Mouse (Mus musculus) ES-Bruce4 (cell line): ENCODE measurements around the gene Mylk. TPM values are rescaled to one million over a fixed set of nuclear protein-coding genes. Genes with fewer than 3 reads are reported as not detected.
"Not testable (repeated sequence)": the region's sequence is repeated elsewhere in the genome, so short reads cannot be mapped to it uniquely, and the experiment has no call there.

Source experiments
- H3K27ac ChIP-seq: 2 replicates; pipeline ENCODE4 v1.5.1; 2012; ENCODE audit warnings: low read length, inconsistent platforms; ENCODE audit not compliant: insufficient read depth
- H3K27me3 ChIP-seq: 2 replicates; pipeline ENCODE4 v1.6.1; 2012; ENCODE audit warnings: mild to moderate bottlenecking, low read length, inconsistent platforms; ENCODE audit not compliant: control insufficient read depth, poor library complexity, insufficient read depth, severe bottlenecking
- H3K36me3 ChIP-seq: 2 replicates; pipeline ENCODE4 v1.6.1; 2012; ENCODE audit warnings: inconsistent platforms, mild to moderate bottlenecking, low read length, moderate library complexity; ENCODE audit not compliant: control insufficient read depth, poor library complexity, insufficient read depth, severe bottlenecking
- H3K4me1 ChIP-seq: one replicate; pipeline ENCODE4 v1.8.1; 2011; ENCODE audit warnings: low read length; ENCODE audit not compliant: control insufficient read depth, insufficient read depth
- H3K4me3 ChIP-seq: 2 replicates; pipeline ENCODE4 v1.5.1; 2011; ENCODE audit warnings: low read depth, mild to moderate bottlenecking, low read length
- H3K9ac ChIP-seq: 2 replicates; pipeline ENCODE4 v1.6.1; 2012; ENCODE audit warnings: low read depth, mild to moderate bottlenecking, inconsistent platforms; ENCODE audit not compliant: poor library complexity, severe bottlenecking
- H3K9me3 ChIP-seq: replicated peaks from 2 replicates; pipeline ENCODE4 v1.6.1; 2012; ENCODE audit warnings: mild to moderate bottlenecking, low read length, inconsistent platforms; ENCODE audit not compliant: control insufficient read depth, poor library complexity, insufficient read depth, severe bottlenecking
- CTCF ChIP-seq: IDR thresholded peaks from one replicate; pipeline ENCODE4 v1.8.1; 2011; ENCODE audit warnings: low read depth, low read length
- EP300 ChIP-seq: IDR thresholded peaks from 2 replicates; pipeline ENCODE4 v1.6.1; 2011; ENCODE audit warnings: low read depth, low read length; ENCODE audit not compliant: insufficient read depth
- POLR2A ChIP-seq: IDR thresholded peaks from one replicate; pipeline ENCODE4 v1.8.1; 2011; ENCODE audit warnings: low read length; ENCODE audit not compliant: insufficient read depth
- polyA plus RNA-seq: library from polyadenylated mRNA; stranded (reverse); fragments of >200 nt; gene quantifications from 2 replicates; pipeline ENCODE4 v1.2.4, GENCODE M21; 2011; ENCODE audit warnings: low read depth; ENCODE audit not compliant: missing spikeins, insufficient read depth, insufficient read length

Gene Mylk
- polyA plus RNA-seq, 1 experiment, result 1.4 TPM

DNA sequence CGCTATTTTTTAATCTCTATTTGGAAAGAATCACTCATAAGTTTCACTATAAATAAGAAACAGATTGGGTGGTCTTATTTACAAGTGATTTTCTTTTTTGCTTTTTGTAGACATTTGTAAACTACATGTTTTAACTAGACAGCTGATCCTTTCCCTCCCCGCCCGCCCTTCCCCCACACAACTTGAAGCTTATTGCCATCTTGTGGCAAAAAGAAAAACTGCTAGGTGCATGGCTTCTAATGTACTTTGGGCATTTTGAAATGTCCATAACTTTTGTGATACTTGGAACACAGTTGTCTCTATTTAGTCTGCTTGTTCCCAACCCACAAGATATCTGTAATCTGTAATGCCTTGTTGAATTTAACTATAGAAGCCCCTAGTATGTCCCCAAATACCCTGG, 33.5 kb upstream of the Mylk start:
- no peaks in the 10 kb centered on the region for H3K27me3 ChIP-seq
- no peak overlapping the region for H3K4me3 ChIP-seq
- H3K27ac ChIP-seq, result no peak overlapping the region
- no peaks in the 10 kb centered on the region for H3K4me1 ChIP-seq
- H3K9me3 ChIP-seq, result no peaks in the 10 kb centered on the region
- TF ChIP-seq EP300 (no peak), POLR2A (no peak), CTCF (no peak)
- peaks cover 28% of the 10 kb centered on the region for H3K36me3 ChIP-seq
- H3K9ac ChIP-seq, result no peak overlapping the region

DNA sequence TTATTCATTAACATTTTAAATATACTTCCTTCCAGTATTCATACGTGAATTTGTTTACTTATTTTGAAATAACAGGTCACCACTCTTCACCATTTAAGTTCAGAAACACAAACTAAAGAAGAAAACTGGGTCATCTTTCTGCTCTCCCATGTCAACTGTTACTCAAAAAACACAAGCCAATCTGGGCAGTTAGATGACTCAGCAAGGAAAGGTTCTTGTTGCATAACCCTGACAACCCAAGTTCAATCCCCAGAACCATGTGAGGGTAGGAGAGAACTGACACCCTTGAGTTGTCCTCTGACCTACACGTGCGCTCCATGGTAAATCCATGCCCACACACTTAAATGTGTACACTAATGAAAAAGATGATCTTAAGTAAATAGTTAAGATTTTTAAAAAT, 19.9 kb upstream of the Mylk start:
- H3K4me1 ChIP-seq, result no peaks in the 10 kb centered on the region
- no peaks in the 10 kb centered on the region for H3K9me3 ChIP-seq
- H3K4me3 ChIP-seq, result no peak overlapping the region
- no peaks in the 10 kb centered on the region for H3K27me3 ChIP-seq
- TF ChIP-seq CTCF (no peak), POLR2A (no peak), EP300 (no peak)
- H3K36me3 ChIP-seq, result peaks cover 18% of the 10 kb centered on the region
- H3K9ac ChIP-seq, result no peak overlapping the region
- no peak overlapping the region for H3K27ac ChIP-seq

DNA sequence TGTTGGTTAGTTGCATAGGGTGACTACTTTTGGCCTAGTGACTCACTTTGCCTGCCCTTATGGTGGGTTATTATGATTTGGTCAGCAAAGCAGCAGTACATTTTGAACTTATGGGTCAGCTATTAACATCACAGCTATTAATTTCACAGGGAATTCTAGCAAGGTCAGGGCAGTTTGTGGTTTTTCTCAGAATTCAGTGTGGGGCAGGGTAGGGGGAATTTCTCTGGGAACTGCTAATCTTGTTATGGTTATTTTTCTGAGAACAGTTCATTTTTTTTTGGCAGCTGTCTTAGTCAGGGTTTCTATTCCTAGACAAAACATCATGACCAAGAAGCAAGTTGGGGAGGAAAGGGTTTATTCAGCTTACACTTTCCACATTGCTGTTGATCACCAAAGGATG, 16.4 kb upstream of the Mylk start:
- not testable (repeated sequence) for H3K36me3 ChIP-seq, H3K4me3 ChIP-seq, H3K4me1 ChIP-seq, H3K27me3 ChIP-seq, H3K27ac ChIP-seq, H3K9me3 ChIP-seq, H3K9ac ChIP-seq

DNA sequence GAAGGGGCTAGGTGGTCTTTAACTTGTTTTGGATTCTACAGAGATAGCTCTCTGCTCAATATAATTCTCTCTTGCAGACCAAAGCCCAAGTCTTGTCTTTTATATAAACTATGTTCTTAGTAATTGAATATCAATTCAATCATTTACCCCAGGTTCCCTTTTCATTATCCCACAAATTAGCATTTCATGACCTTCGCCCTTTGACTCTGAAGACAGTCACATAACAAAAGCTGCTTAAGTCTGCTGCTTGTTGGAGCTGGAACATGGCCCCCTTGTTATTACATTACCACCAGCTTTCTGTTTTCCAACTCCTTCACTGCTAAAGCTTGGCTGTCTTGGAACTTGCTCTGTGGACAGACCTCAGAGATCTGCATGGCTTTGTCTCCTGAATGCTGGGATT, 15.6 kb upstream of the Mylk start:
- Histone ChIP-seq H3K36me3 (peaks cover 2% of the 10 kb centered on the region; the same call in 1 of the 2 replicates), H3K27me3 (no peaks in the 10 kb centered on the region), H3K9me3 (no peaks in the 10 kb centered on the region), H3K27ac (peak overlapping the region; percentile 33; the same call in 1 of the 2 replicates), H3K4me3 (no peak overlapping the region), H3K4me1 (no peaks in the 10 kb centered on the region), H3K9ac (no peak overlapping the region)
- no peak for TF ChIP-seq CTCF
- TF ChIP-seq POLR2A, result no peak
- no peak for TF ChIP-seq EP300

DNA sequence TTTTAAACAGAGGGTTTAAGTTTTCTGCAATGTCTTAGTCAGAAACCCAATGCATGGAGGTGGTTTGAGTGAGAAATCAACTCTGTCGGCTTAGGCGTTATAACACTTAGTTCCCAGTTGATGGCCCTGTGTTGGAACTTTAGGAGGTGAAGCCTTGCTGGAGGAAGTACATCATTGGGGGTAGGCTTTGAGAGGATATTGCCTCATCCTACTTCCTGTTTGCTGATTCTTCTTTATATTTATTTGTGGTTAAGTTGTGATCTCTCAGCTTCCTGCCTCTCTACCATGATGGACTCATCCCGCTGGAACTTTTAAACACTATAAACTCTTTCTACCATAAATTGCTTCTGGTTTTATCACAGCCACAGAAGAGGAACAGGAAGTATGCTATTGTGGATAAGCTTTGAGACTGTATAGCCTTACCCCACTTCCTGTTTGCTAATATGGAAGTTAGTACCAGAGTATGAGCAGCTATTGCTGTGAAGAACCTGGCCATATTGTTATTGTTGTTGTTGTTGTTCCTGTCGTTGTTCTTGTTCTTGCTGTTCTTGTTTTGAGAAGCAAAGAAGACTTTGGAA, 6.3 kb upstream of the Mylk start:
- TF ChIP-seq CTCF, result no peak
- no peak for TF ChIP-seq EP300
- TF ChIP-seq POLR2A, result no peak
- H3K4me3 ChIP-seq, result no peak overlapping the region
- no peak overlapping the region for H3K27ac ChIP-seq
- H3K36me3 ChIP-seq, result no peaks in the 10 kb centered on the region
- no peaks in the 10 kb centered on the region for H3K4me1 ChIP-seq
- H3K9me3 ChIP-seq, result no peaks in the 10 kb centered on the region
- no peak overlapping the region for H3K9ac ChIP-seq
- H3K27me3 ChIP-seq, result no peaks in the 10 kb centered on the region

DNA sequence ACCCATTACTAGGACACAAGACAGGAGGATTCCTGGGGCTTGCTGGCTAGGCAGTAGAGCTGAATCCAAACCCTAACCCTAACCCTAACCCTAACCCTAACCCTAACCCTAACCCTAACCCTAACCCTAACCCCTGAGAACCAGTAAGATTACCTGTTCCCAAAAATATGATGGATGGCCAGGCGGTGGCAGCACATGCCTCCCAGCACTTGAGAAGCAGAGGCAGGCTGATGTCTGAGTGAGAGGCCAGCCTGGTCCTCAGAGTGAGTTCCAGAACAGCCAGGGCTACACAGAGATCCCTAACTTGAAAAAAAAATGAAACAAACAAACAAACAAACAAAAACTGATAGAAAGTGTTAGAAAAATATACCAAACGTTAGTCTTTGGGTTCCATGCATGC, 2.1 kb upstream of the Mylk start:
- H3K9me3 ChIP-seq, result no peaks in the 10 kb centered on the region

More for the DNA sequence above, 2.1 kb upstream of the Mylk start:
- Histone ChIP-seq H3K27me3 (peaks cover 4% of the 10 kb centered on the region; the same call in 1 of the 2 replicates), H3K36me3 (no peaks in the 10 kb centered on the region), H3K4me3 (no peak overlapping the region), H3K9ac (no peak overlapping the region), H3K4me1 (no peaks in the 10 kb centered on the region), H3K27ac (no peak overlapping the region)
- TF ChIP-seq CTCF (peak; percentile 52), EP300 (no peak)
